Mouse (Mus musculus): ENCODE results near the gene Lrrc56.

DNA sequence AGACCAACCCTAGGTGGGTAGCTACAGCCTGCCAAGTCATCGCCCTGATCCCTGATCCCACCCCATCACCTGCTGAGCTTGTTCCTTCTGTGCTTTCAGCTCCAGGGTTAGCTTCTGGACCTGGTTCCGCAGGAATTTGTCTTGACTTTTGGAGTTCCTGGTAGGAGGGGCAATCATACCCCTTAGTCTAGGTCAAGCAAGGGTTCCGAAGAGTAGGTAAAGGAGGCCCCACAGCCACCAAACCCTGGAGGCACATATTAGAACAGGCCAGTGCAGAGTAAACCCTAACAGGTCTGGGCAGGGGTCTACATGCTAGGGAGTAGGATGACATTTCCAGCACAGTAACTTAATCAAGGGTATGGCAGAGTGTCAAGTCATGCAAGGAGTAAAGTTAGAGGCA lies 19.2 kb downstream of the Lrrc56 start:
- TF ChIP-seq CTCF (IDR thresholded peaks at IDR 0.05; ENCODE audit: extremely low read depth, insufficient read depth, insufficient read length, insufficient replicate concordance): no peak
- TF ChIP-seq POLR2A (IDR thresholded peaks at IDR 0.05; ENCODE audit: low read depth, low read length): no peak

Measured in spleen, adult 2 months (tissue).